Mouse (Mus musculus) spleen, postnatal 36 days (tissue): ENCODE measurements around the gene Hjurp.

Experiments used
- DNase-seq, 2 experiments: peaks; one replicate each; pipeline ENCODE4 v3.0.0; 2022; ENCODE audit warnings: low spot score in 2 of 2, mixed read lengths in 1 of 2

Gene Hjurp

GRCm38 (mm10) chr1:88282301-88282700, 4.9 kb upstream of the Hjurp start:
- no peak for DNase-seq

- DNase-seq: no peak
These were observed 2.7 kb upstream of the Hjurp start for GRCm38 (mm10) chr1:88280006-88280690.

- DNase-seq: no peak
These were observed 1.9 kb upstream of the Hjurp start for GRCm38 (mm10) chr1:88279111-88280005.

- DNase-seq: no peak
These were observed 532 bp upstream of the Hjurp start for GRCm38 (mm10) chr1:88277818-88278511.

GRCm38 (mm10) chr1:88276524-88277097, 822 bp downstream of the Hjurp start:
- DNase-seq: no peak

GRCm38 (mm10) chr1:88275698-88276523, 1.5 kb downstream of the Hjurp start:
- DNase-seq: no peak

GRCm38 (mm10) chr1:88275078-88275680, 2.3 kb downstream of the Hjurp start:
- DNase-seq: no peak

GRCm38 (mm10) chr1:88274371-88275077, 2.9 kb downstream of the Hjurp start:
- no peak for DNase-seq

- DNase-seq: no peak
These were observed 3.6 kb downstream of the Hjurp start for GRCm38 (mm10) chr1:88273832-88274231.

GRCm38 (mm10) chr1:88273326-88273725, 4.1 kb downstream of the Hjurp start:
- no peak for DNase-seq

GRCm38 (mm10) chr1:88272851-88273250, 4.6 kb downstream of the Hjurp start:
- no peak for DNase-seq

GRCm38 (mm10) chr1:88269539-88270309, 7.7 kb downstream of the Hjurp start:
- no peak for DNase-seq

- DNase-seq: no peak
These were observed 9.4 kb downstream of the Hjurp start for GRCm38 (mm10) chr1:88268070-88268469.

- no peak for DNase-seq
These were observed 9.9 kb downstream of the Hjurp start for GRCm38 (mm10) chr1:88267489-88267888.

GRCm38 (mm10) chr1:88266123-88266522, 11.3 kb downstream of the Hjurp start:
- DNase-seq: no peak

GRCm38 (mm10) chr1:88264869-88265240, 12.6 kb downstream of the Hjurp start:
- no peak for DNase-seq

- DNase-seq: no peak
These were observed 13.1 kb downstream of the Hjurp start for GRCm38 (mm10) chr1:88264237-88264868.

- no peak for DNase-seq
These were observed 13.7 kb downstream of the Hjurp start for GRCm38 (mm10) chr1:88263778-88264177.

GRCm38 (mm10) chr1:88262961-88263360, 14.5 kb downstream of the Hjurp start:
- no peak for DNase-seq
